Mouse (Mus musculus) adrenal gland, postnatal 25 days (tissue): Measurements from ENCODE around the gene Irf1. TPM values are rescaled to one million over a fixed set of nuclear protein-coding genes. Genes with fewer than 3 reads are reported as not detected.

Source experiments
- DNase-seq: peaks from one replicate; pipeline ENCODE4 v3.0.0; 2021; ENCODE audit warnings: mixed read lengths
- total RNA-seq: library from RNA; stranded (reverse); gene quantifications from 2 replicates; pipeline ENCODE4 v1.2.3, GENCODE M21; 2021

The Irf1 gene
- total RNA-seq, 1 experiment from 2014 or later = 33.8 TPM

DNA sequence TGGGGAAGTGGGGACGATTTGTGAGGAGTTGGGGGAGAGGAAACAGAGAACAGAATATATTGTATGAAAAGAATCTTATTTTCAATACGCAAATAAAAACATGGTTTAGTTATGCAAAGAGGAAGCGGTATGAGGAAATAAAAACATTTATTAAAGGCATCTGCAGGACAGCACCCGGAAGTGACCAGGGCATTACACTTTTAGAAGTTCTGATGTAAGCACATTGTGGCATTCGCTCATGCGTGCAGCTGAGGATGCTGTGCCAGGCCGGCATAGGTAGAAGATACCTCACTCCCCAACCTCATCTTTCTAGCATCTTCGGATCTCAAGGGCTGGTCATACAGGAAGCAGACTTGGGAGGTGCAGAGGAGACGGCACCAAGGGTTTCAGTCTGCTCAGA, 13.5 kb downstream of the Irf1 start:
- no peak for DNase-seq

DNA sequence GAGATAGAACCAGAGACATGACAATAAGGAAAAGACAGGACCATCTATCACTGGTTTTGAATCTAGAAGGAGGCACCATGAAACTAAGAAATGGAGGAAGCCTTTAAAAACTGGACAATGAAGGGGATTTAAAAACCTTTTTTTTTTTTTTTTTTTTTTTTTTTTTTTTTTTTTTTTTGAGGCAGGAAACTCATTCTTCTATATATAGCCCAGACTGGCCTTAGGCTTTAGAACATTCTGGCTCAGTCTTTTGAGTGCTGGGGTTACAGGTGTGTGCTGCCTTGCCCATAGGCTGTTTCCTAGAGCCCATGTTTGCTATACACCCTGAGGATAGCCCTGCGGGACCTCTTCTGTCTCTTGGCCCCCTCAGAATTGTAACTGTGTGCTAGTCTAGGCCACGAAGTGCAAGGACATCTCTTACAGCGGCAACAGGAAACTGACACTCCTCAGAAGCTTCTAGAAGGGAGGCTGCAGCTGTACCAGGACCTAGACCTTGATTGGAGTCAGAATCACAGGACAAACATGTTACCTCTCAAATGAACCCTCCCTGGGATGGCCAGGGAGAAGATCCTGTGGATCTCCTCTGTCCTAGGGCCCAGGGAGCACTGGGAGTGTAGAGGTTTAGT, 15.6 kb downstream of the Irf1 start:
- DNase-seq = no peak

DNA sequence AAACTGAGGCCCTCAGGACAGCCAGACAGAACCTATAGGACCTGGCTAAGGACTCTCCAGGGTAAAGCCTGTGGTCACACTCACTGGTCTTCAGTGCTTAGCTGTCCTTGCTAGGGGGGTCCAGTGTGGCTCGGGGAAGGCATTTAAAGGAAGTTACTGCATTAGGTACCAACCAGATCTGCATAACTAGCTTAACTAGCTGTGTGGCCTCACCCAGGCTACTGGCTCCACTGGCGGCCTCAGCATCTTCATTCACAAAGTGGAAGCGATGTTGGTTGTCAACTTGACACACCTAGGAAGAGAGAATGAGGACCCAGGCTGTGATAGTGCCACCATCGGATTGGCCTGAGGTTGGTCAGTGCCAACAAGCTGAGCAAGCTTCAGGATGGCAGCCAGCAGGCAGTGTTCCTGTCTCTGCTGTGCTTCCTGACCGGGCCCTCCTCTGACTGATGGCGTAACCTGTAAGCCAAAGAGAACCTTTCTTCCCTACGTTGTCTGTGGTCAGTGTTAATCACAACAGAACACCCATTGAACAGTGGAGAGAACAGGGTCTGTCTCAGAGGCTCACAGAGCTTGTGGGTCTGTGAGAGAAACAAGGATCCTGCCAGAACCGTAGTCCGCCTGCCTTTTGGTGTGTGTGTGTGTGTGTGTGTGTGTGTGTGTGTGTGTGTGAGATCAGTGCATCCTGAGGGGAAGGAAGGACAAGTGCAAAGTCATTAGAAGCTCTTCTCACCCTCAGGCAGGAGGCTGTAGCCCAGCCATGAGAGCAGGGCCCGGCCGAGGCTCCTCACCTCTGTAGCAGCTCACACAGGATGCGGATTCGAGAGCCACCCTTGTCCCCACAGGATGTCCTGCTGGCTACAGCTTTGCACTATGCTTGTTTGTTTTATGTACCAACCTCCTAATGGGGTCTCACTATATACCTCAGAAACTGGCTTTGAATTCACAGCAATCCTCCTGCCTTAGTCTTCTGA, 16.5 kb downstream of the Irf1 start:
- DNase-seq = no peak

DNA sequence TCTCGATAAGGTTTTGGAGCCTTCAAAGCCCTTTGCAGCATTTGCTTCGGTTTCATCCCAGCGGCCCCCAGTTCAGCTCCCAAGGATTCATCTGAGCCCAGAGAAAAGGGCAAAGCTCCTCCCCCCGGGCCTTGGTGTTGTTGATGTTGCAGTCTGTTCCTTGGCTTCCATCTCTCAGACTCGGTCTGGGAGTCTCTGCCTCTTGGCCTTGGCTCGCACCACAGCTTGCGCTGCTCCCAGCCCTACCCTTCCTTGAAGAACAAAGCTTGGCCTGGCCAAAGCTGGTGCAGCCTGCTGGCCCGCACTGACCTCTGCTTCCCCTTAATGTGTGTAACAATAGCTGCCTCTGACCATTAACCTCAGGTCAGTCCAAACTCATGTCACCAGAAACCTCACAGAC, 18.4 kb downstream of the Irf1 start:
- peak; percentile 58 for DNase-seq

DNA sequence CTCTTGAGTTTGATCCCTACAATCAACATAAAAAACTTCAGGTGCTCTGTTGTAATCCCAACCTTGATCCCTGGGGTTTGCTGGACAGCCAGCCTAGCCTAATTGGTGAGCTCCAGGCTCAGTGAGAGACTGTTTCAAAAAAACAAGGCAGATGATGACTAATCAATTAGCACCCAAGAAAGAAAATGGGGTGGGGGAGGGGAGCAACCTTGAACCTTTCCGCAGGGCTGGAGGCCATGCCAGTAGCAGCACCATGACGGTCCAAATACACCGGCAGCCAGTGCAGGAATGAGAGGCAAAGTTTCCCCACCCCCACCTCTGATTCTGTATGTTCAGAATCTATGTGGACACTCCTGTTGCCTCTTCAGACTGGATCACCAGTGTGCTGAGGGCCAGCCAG, 19.5 kb downstream of the Irf1 start:
- no peak for DNase-seq

DNA sequence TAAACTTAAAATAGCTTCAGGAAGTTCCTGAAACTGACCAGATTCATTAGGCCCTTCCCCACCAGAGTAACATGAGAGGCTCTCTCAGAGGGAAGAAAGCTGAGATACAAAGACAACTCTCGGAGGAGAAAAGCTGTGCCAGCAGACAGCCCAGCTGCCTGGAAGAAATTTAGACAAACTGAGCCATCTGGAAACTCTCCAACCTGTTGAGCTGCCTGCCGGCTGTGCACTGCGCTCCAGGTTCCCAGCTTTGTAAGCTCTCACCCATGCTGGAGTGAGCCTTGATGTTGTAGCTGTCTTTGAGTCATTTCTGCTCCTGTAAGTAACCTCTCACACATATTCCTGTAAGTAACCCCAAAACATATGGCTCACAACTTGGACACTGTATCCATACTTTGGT, 23.2 kb downstream of the Irf1 start:
- DNase-seq = no peak

DNA sequence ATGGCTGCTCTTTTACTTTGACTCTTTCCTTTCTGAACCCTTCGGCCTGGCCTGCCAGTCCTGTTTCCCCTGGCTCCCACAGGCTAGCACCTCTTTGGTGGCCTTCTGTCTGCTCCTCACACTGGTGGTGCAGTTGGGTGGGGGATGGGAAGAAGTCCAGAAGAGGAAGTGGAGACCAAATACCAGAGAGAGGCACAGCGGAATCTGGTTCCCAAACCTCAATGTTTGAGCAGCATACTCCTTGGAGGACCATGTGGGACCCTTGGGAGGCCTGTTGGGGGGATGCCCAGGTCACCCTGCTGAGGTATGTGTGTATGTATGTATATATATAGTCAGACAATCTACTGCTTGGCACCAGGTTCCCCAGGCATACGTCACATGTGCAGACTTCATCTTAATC, 24.2 kb downstream of the Irf1 start:
- DNase-seq = no peak

DNA sequence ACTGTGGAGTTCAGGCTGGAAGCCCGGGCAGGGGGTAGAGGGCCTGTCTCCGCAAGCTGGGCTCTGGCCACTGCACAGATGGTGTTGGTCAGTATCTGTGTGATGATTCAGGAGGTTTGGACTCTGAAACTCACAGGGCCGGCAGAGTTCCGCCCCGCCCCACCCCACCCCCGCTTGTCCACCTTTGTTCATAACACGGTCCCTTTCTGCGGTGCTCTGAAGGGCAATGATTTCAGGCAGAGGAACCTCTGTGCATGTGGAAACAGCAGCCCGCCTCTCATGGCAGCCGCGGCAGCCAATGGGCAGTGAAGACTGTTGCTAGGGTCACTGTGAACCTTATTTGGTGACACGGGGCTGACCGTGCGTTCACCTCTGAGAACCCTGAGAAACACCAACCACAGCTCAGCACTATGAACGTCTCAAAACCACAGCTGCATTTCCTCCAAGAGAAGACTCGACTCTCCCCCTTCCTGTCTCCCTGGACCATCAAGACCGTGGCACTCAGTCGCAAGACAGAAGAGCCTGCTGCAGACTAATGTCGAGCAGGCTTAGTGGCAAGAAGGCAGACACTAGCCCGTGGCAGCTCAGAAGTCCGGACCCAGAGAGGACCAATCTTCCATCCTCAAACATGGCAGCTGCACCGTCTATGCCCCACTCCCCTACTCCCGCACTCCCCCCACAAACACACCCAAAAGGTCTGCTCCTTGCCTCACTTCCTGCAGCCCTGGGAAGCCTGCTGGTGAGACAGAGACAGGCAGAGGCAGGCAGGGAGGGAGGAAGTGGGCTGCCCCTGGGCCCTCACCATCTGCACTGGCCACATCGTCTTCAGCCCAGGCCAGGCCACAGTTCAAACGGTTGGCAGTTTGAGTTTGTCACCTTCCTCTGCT, 25.1 kb downstream of the Irf1 start:
- no peak for DNase-seq

DNA sequence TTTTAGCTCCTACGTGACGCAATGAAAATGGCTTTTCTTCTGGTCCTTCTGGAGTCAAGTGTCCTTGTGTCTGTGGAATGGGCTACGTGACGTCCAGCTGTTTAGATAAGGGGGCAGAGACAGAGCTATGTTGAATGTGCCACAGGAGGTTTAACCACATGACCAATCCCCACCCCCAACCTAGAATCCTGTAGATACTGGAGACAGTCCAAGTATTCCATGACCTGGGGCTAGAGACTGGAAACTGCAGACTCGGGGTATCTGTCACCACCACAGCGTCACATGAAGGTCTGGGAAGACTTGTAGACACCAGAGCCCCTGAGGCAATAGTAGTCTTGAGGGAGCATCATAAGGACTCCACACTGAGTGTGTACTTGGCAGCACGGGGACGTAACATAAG, 26.0 kb downstream of the Irf1 start:
- DNase-seq = no peak

DNA sequence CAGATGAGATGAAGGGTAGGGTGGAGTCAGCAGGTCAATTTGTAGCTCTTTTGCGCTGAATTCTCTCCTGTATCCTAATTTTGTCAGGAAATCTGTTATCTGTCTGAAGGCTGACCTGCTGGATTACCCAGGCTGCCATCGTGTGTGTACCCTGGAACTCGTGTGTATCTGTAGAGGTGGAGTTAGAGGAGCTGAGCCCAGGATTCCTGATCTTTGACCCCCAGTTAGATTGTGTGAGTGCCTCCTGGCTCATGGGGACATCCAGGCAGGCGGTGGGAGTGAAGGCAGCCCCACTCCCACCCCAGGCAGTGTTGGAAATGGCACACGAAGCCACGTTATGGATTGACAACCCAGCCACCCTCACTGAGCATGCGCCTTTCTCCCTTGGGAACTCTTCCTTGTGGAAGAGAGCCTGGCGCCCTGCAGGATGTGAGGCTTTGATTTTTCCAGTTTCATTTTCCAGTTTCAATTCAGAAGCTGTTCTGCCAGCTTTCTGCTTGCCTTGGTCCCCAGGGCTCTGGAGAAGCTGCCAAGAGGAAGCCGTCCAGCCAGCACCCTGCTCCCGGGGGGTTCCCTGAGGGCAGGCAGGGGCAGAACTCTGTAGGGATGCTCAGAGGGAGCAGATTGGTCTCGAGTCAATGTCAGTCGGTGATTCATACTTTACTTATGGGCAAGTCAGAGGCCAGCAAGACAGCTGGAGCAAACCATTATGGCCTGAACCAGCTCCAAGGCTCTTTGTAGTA, 26.8 kb downstream of the Irf1 start:
- peak; percentile 72 for DNase-seq

DNA sequence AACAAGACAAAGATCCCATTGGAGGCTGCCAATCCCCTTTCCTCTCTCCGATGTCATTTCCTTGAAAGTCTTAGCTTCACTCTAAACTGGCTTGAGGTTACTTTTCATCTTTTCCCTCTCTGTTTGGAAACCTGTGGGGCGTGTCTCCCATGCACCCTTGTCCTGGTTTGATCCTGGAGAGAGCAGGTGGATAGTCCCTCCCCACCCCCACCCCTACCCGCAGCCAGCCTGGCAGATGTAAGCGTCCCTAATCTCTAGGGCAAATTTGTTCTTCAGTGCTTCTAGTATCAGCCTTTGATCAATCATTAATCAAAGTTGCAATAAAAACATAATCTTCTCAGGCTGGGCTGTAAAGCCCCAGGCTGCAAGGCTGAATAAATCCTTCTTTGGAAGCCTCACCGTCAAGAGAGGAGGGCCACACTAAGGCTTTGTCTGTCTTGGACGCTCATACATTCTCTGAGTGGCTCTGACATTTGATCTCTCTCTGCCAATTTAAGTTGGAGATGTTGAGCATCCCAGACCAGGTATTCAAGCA, 27.6 kb downstream of the Irf1 start:
- DNase-seq = no peak

DNA sequence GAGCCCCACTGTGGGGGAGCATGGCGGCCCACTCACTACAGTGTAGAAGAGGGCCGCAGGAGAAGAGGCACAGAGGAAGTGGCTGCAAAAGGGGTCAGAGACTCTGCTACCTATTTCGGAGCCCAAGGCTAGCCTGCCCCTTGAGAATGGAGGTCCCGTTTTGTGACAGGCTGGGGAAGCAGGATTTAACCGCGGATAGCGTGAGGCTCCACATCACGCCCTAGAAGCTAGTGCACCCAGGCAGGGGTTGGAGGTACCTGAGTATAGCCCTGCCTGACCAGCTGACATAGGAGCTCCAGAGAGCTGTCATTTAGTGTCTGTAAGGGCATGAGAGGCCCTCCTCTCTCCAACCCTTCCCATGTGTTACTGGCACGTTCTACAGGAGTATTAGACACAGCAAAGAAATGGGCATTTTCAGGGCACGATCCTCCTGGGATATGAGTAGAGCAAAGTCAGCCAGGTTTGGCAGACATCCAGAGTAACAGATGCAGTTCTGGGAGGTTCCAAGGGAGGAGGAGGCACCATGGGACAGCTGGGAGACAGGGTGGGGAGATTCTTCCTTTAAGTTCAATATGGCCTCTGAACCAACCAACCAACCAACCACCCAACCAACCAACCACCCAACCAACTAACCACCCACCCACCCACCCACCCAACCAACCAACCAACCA, 28.4 kb downstream of the Irf1 start:
- DNase-seq = no peak

DNA sequence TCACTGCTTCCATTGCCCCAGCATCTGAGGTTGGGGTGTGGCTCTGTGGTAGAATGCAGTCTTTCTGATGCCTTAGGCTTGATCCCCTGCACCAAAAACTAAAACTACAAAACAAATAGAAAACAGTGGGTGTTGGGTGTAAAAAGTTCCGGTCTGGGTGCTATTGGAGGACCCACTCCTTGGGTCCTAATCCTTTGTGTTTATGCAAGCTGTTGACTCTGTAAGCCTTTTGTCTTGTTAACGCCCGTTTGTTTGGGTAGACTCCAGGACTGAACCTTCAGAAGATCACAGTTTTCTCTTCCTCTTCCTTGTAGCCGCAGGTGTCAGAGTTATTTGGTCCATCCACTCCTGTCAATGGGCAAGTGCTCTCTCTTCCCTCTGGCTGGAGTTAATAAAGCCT, 30.2 kb downstream of the Irf1 start:
- DNase-seq = no peak

DNA sequence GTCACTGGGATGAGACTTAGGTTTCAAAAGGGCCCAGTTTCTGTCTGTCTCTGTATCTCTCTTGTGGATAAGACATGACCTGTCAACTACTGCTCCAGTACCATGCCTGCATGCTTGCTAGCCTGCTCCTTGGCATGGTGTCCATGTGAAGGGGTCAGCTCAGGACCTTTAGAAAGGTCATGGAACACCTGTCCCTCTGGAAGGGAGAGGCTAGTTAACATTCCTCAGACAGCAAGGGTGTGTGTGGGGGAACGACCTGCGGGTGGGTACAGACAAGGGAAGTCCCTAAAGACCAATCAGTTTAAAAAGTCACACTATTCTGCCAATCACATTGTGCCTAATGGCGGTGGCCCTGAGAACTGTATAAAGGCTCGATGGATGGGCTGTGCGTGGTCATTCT, 31.2 kb downstream of the Irf1 start:
- no peak for DNase-seq

DNA sequence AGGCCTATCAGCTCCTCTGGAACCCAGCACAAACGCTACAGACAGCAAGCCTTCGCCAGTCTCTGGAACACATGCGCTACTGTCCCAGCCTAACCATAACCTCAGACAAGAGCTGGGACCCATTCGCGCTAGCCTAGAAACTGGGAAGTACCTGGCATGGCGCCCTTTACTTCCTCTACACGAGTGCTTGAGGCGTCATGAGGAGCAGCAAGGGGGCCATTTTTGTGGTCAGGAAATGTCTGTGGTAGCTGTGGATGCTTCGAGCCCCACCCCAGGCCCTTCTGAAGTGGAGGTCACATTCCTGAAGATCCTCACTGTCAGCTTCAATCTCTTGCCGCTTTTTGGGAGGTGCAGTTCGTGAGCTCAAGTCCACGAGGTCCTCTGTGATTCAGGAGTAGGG, 33.3 kb downstream of the Irf1 start:
- DNase-seq = no peak

DNA sequence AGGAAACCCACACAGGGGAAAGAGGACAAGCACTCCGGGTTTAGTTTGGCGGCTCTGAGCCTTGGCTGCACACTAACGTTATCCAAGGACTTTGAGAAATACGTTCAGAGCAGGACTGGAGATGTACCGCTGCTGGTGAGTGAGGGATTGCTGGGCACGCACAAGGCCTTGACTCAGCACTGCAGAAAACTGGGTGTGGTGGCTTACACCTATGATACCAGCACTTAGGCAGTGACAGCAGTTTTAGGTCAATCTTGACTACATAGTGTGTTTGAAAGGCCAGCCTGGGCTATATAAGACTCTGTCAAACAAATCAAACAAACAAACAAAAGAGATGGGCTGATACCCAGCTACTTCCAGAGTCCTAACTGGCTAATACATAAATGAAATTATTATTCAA, 33.7 kb downstream of the Irf1 start:
- DNase-seq = no peak

DNA sequence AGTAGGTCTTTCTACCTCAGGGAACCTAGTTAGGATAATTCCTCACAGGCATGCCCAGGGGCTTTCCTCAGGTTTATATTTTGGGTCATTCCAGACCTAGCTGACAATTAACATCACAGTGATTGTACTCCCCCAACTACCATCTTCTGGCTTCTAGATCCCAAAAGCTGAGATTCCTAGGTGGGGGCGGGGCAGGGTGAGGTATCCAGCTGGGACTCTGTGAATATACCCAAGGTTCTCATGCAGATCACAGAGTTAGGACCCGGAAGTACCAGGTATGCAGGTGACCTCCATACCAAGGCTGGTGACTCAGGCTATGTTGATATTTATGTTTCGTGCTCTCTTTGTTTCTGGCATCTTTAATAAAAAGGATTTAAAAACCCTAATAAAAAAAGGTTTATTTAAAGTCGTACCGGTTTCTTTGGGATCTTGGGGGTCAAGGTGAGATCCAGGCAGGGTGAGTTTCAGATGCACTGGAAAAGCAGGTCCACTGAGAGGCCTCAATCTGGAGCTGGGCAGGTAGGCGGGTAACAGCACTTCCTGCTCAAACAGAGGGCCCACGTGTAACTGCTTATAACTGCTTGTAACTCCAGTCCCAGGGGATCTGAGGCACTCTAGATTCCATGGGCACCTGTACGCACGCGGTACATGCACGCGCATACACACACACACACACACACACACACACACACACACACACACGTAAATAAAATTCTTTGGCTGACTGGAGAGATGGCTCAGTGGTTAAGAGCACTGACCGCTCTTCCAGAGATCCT, 34.9 kb downstream of the Irf1 start:
- no peak for DNase-seq

DNA sequence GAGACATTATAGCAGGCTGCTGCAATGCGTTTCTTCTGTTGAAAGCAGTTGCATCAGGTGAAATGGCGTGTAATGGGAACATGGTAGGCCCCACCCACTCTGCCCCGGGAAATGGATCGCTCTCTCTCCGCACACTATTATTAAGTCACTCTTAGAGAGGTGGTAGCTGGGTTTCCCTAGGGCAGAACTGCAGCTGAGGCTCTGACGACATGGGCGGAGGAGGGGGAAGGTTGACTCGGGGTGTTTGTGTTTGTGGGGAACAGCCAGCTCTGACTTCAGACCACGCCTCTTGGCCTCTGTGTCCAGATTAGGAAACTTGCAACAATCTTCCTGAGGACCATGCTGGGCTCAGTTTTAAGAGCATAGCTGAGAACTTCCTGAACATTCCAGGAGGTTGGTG, 36.0 kb downstream of the Irf1 start:
- no peak for DNase-seq

DNA sequence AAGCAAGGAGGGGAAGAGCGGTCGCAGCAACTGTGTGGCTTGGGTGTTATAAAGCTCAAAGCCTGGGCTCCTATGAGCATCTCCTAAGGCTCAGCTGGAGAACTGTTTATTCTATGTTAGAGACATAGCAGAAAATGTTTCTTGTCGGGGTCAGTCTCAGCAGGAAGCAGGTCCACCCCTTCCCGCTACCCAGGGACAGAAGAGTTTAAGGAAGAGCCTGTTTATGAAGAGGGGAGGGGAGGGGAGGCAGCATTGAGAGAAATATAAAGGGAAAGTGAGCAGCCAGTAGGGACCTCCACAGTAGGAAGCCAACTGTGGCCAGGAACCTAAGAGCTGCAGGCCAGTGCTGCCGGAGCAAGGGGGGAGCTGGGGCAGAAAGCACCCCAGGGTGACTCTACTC, 39.5 kb downstream of the Irf1 start:
- DNase-seq = no peak

DNA sequence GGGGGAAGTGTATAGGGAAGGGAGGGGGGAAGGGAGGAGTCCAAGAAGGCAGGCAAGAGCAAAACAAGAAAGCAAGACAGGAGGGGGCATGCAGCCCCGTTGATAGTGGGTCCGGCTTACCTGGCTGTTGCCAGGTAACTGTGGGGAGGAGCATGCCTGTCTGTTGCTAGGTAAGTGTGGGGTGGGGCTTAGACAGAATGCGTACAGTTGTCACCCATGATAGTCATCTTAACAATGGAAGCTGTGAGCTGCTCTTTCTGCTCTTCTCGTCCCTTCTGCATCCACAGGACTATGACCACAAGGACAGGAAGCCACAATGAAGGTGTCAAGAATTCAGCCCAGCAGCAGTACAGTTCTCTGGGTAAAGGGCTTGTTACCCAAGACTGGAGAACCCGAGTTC, 40.3 kb downstream of the Irf1 start:
- no peak for DNase-seq
